Mouse (Mus musculus) MEL (cell line): Measurements from ENCODE around the gene Dcun1d4.

Source experiments
- GABPA ChIP-seq: IDR thresholded peaks from 2 replicates; pipeline ENCODE4 v1.6.1; 2012; ENCODE audit warnings: low read depth, mild to moderate bottlenecking, inconsistent platforms, low read length, improper control_type of control experiment, moderate library complexity
- KAT2A ChIP-seq: conservative IDR thresholded peaks from 2 replicates; pipeline ENCODE4 v1.6.1; 2012; ENCODE audit warnings: low read depth, low read length, improper control_type of control experiment, inconsistent platforms
- MEF2A ChIP-seq: IDR thresholded peaks from 2 replicates; pipeline ENCODE4 v1.6.1; 2014; ENCODE audit warnings: low read depth, mild to moderate bottlenecking, inconsistent platforms, low read length, improper control_type of control experiment; ENCODE audit not compliant: poor library complexity, insufficient replicate concordance, severe bottlenecking; ENCODE audit errors: extremely low read depth
- NRF1 ChIP-seq: IDR thresholded peaks from 2 replicates; pipeline ENCODE4 v1.6.1; 2014; ENCODE audit warnings: low read depth, mild to moderate bottlenecking, inconsistent platforms, low read length, improper control_type of control experiment, moderate library complexity; ENCODE audit not compliant: poor library complexity, insufficient read depth, severe bottlenecking
- POLR2A ChIP-seq, 2 experiments: IDR thresholded peaks; 2 replicates each; pipeline ENCODE4 v1.6.1; 2011 to 2012; ENCODE audit warnings: low read length in 2 of 2, mild to moderate bottlenecking in 2 of 2, control low read depth in 1 of 2, improper control_type of control experiment in 1 of 2, low read depth in 1 of 2, moderate library complexity in 1 of 2; ENCODE audit not compliant: control insufficient read depth in 1 of 2, insufficient read depth in 1 of 2, poor library complexity in 1 of 2
- UBTF ChIP-seq: IDR thresholded peaks from 2 replicates; pipeline ENCODE4 v1.6.1; 2012; ENCODE audit warnings: low read depth, mild to moderate bottlenecking, inconsistent platforms, low read length, improper control_type of control experiment, moderate library complexity, borderline replicate concordance; ENCODE audit not compliant: insufficient read depth

- TF ChIP-seq POLR2A (IDR thresholded peaks at IDR 0.05; ENCODE audit: control insufficient read depth in 1 of 2, insufficient read depth in 1 of 2, low read depth in 1 of 2, low read length in 2 of 2, poor library complexity in 1 of 2): no peak
- TF ChIP-seq KAT2A: no peak
- no peak for TF ChIP-seq GABPA
- TF ChIP-seq NRF1: no peak
- no peak for TF ChIP-seq MEF2A
- TF ChIP-seq UBTF: no peak
These were observed 97.3 kb downstream of the Dcun1d4 start for GRCm38 (mm10) chr5:73578131-73578530.
